Mouse (Mus musculus): ENCODE results near the gene Ssbp1.

The Ssbp1 gene

DNA sequence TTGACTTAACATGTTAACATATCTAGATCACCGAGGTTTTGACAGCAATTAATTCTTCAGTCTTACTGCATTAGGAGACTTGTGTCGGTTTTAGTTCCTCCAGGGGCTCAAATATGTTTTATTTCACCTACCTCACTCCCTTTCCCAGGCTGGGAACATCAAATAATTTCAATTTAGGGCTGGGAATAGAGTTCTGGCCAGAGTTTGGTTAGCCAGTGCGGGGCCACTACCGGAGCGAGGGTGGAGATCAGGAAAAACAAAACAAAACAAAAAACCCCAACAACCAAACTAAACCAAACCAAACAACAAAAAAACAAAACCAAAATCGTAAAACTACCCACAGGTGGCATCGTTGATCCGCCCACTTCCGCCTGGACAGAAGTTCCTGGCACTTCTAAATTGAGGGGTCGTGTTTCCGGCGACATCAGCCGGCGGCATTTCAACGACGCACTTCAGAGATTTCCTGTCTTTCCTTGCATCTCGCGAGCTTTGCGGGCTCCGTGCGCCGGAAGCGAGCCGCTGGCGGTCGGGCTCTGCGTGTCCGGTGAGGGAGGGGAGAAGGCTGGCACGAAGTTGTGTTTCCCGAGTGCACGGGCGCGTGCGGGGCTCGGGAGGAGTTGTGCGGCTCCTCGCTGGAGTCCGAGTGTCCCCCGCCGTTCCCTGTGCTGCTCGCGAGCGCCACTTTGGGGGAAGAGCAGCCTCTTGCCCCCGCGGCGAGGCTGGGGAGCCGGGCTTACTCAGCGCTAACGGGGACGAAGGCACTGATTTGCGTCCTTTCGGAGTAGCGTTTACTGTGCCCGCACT is at the start of gene Ssbp1:
Ssbp1 (plus strand) TSS at position 437 of the 804 bp plus-strand sequence.
- in situ Hi-C loops (cut with MboI; ENCODE audit: low pct_unique_long_range_greater_than_20kb in 1 of 2, low sequenced_read_pairs in 2 of 2, unreplicated experiment in 1 of 2), result no loop called here

GRCm38 (mm10) chr6:40423013-40423412 is 48.1 kb upstream of the Ssbp1 start:
- in situ Hi-C loops (cut with MboI; ENCODE audit: low pct_unique_long_range_greater_than_20kb in 1 of 2, low sequenced_read_pairs in 2 of 2, unreplicated experiment in 1 of 2), result loop anchor here in 1 of 2 experiments (25.0 kb wide), 1 partner anchor 561 kb away; the partner anchor contains the start of gene Tmem178b

DNA sequence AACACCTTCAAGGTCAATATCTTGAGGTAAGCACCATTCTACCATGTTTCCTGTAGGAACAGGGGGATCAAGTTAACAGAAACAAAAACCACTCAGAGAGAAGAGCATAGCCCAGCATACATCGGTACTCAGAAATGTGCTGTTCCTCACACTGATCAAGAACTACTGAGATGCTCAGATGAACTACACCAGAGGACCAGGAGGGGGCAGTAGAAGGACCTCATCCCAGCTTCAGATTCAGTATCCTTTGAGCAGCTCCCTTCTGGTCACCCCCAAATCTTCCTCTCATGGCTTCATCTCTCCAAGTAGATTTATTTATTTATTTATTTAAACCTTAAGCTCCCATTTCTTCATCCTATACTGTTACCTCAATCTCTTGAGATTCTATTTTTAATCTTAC is 47.4 kb upstream of the Ssbp1 start:
- in situ Hi-C loops (cut with MboI; ENCODE audit: low pct_unique_long_range_greater_than_20kb in 1 of 2, low sequenced_read_pairs in 2 of 2, unreplicated experiment in 1 of 2), result loop anchor here in 1 of 2 experiments (25.0 kb wide), 1 partner anchor 561 kb away; the partner anchor contains the start of gene Tmem178b

- in situ Hi-C loops (cut with MboI; ENCODE audit: low pct_unique_long_range_greater_than_20kb in 1 of 2, low sequenced_read_pairs in 2 of 2, unreplicated experiment in 1 of 2), result no loop called here
These were observed 43.7 kb upstream of the Ssbp1 start for GRCm38 (mm10) chr6:40427441-40427840.

DNA sequence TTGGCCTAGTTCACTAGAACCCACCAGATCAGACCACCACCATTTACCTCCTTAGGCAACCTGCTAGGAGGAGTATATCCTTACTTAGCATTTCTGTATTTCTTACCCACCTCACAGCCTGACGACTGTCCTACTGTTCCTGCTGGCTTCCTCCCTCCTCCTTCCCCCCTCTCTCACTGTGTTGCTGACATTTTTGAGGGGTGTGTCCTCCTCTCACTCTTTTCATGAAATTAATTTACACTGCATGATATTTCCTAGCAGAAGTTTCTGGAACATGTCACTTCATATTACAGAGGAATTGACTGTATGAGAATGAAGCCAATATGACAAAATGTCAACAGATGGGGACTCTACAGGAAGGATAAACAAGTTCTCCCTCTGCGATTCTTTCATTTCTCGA is 42.5 kb upstream of the Ssbp1 start:
- in situ Hi-C loops (cut with MboI; ENCODE audit: low pct_unique_long_range_greater_than_20kb in 1 of 2, low sequenced_read_pairs in 2 of 2, unreplicated experiment in 1 of 2), result no loop called here

DNA sequence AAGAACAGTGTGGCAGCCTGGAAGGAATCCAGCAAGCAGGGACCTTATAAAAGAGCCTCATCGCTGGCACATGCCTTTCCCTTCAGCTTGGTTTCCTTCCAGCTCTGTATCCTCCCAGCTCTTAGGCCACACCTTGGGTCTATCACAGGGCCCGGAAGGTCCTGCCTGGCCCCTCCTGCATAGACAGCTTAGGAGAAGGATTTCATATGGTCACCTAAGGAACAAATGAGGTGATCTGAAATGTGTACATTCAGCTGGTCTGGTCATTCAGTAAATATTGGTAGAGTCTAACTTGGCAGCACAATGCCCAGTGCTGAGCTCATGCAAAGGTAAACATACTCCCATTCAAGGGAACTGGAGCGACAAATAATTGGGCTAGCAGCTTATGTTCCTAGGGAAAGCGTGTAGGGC is 41.6 kb upstream of the Ssbp1 start:
- in situ Hi-C loops (cut with MboI; ENCODE audit: low pct_unique_long_range_greater_than_20kb in 1 of 2, low sequenced_read_pairs in 2 of 2, unreplicated experiment in 1 of 2), result no loop called here

- in situ Hi-C loops (cut with MboI; ENCODE audit: low pct_unique_long_range_greater_than_20kb in 1 of 2, low sequenced_read_pairs in 2 of 2, unreplicated experiment in 1 of 2), result no loop called here
These were observed 40.9 kb upstream of the Ssbp1 start for GRCm38 (mm10) chr6:40430251-40430650.

DNA sequence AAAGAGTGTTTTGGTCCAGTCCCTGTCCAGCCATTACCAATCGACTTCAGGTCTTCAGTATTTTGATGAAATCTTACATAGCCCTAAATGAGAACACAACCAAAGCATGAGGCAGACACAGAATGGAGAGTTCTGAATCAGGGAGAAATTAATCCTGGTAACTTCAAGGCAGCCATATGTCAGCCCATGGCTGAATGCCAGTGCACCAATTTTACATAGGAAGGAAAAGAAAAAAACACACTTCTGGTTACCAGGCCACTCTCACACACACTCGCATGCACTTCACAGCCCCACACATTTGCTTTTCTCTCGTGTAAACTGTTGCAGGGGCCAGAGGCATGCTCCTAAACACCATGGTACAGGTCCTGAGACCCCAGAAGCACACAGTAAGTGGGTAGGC is 40.3 kb upstream of the Ssbp1 start:
- in situ Hi-C loops (cut with MboI; ENCODE audit: low pct_unique_long_range_greater_than_20kb in 1 of 2, low sequenced_read_pairs in 2 of 2, unreplicated experiment in 1 of 2), result no loop called here

DNA sequence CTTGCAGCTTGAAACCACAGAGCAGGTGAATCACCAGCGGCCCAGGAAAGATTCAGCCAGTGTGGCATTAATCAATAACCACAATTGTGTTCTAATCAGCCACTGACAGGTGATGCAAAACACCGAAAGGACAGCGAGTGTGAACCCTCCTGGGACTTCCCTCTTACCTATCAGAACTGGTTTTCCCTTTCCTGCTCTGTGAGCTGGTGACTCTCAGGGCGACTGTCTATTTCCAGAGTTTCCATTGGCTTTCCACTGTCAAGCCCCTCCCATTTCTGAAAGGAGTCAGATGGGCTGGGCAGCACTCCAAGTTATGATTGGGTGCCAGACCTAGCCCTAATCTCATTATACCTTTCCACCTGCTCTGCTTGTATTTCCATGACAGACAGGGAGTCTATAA is 39.8 kb upstream of the Ssbp1 start:
- in situ Hi-C loops (cut with MboI; ENCODE audit: low pct_unique_long_range_greater_than_20kb in 1 of 2, low sequenced_read_pairs in 2 of 2, unreplicated experiment in 1 of 2), result no loop called here

GRCm38 (mm10) chr6:40431812-40432211 is 39.3 kb upstream of the Ssbp1 start:
- in situ Hi-C loops (cut with MboI; ENCODE audit: low pct_unique_long_range_greater_than_20kb in 1 of 2, low sequenced_read_pairs in 2 of 2, unreplicated experiment in 1 of 2), result no loop called here

DNA sequence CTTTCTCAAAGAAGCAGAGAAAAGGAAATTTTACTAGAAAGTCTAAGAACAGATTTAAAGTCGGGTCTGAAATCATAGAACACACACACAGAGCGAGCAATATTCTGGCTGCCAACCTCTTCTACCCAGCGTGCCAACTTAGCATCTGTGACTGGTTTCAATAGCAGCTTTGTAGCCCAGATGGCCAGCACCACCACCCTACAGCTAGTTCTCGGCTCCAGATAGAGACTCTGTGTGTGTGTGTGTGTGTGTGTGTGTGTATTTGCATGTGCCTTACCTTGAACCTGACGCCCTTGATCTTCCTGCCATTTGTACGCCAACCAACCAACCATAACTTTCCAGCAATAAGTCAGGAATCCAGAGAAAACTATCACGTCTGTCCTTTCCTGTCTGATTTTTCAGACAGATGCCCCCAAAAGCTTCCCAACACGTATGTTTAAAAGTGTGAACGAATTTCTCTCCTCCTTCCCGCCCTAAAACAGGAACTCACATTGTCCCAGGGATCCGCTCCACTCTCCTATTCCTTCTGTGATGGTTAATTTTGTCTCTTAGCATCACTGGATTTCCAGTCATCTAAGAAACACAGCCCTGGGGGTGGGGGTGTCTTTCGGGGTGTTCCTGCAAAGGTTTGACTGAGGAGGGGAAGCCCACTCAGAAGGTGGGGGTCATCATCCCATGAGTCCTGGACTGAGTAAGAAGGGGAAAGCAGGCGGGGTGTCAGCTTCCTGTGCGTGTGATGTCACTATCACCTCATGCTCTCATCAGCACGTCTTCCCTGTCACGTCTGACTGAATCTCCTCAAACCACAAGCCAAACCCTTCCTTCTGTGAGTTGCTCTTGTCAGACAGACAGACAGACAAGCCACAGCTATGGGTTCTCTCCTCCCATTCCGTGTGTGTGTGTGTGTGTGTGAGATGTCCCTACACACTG is 38.5 kb upstream of the Ssbp1 start:
- in situ Hi-C loops (cut with MboI; ENCODE audit: low pct_unique_long_range_greater_than_20kb in 1 of 2, low sequenced_read_pairs in 2 of 2, unreplicated experiment in 1 of 2), result no loop called here

DNA sequence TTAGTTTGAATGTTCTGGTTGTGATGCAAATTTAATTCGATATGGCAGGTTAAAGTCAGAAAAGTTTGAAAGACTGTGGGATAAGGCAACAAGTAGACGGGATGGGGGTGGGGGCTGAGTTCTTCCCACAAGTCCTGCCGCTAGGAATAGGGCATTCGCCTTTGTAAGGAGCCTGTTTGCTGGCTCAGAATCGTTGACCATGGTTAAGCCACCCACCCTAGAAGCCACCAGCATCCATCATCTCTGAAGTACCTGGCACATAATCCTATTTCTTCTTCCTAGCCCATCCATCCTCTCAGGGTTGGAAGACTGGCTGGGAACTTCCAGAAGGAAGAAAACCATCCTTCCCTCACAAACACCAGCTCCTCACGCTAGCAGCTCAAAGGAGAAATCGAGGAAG is 36.5 kb upstream of the Ssbp1 start:
- in situ Hi-C loops (cut with MboI; ENCODE audit: low pct_unique_long_range_greater_than_20kb in 1 of 2, low sequenced_read_pairs in 2 of 2, unreplicated experiment in 1 of 2), result no loop called here

- in situ Hi-C loops (cut with MboI; ENCODE audit: low pct_unique_long_range_greater_than_20kb in 1 of 2, low sequenced_read_pairs in 2 of 2, unreplicated experiment in 1 of 2), result no loop called here
These were observed 35.8 kb upstream of the Ssbp1 start for GRCm38 (mm10) chr6:40435151-40436046.

- in situ Hi-C loops (cut with MboI; ENCODE audit: low pct_unique_long_range_greater_than_20kb in 1 of 2, low sequenced_read_pairs in 2 of 2, unreplicated experiment in 1 of 2), result no loop called here
These were observed 35.1 kb upstream of the Ssbp1 start, which contains the start of gene E330009J07Rik for GRCm38 (mm10) chr6:40436047-40436483. E330009J07Rik (minus strand) TSS chr6:40436135.

DNA sequence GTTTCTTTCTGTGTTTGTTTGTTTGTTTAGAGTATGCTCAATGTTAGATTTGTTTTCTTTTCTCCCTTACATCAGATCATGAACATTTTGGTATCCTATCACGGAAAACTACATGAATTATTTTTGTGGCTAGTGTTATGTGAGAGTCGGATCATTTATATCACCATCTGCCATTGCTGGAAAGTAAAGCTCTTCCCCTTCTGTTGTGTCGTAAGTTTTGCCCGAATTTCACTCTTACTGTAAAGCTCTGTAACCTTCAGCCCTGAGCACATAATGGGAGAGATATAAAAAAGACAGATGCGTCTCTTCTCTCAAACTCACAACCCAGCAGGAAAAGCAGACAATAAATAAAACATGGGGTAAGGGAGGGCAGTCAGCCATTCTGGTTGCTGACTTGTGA is 32.2 kb upstream of the Ssbp1 start, which contains the start of gene Wee2:
Wee2 (plus strand) TSS at position 153 of the 400 bp plus-strand sequence.
- in situ Hi-C loops (cut with MboI; ENCODE audit: low pct_unique_long_range_greater_than_20kb in 1 of 2, low sequenced_read_pairs in 2 of 2, unreplicated experiment in 1 of 2), result no loop called here

GRCm38 (mm10) chr6:40439731-40440130 is 31.4 kb upstream of the Ssbp1 start:
- in situ Hi-C loops (cut with MboI; ENCODE audit: low pct_unique_long_range_greater_than_20kb in 1 of 2, low sequenced_read_pairs in 2 of 2, unreplicated experiment in 1 of 2), result no loop called here

DNA sequence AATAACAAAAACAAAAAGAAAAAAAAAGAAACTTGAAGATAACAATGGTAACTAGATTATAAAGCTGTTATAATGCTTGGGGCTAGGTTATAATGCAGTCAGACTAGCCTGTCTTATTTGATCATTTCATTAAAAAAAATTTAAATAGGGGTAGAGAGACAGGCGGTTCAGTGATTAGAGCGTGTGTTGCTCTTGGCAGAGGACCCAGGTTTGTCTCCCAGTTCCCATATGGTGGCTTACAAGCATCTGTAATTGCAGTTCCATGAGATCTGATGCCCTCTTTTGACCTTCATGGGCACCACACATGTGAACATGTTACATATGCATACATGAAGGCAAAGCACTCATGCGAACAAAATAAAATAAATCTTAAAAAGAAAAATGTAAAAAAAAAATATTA is 29.9 kb upstream of the Ssbp1 start:
- in situ Hi-C loops (cut with MboI; ENCODE audit: low pct_unique_long_range_greater_than_20kb in 1 of 2, low sequenced_read_pairs in 2 of 2, unreplicated experiment in 1 of 2), result no loop called here

DNA sequence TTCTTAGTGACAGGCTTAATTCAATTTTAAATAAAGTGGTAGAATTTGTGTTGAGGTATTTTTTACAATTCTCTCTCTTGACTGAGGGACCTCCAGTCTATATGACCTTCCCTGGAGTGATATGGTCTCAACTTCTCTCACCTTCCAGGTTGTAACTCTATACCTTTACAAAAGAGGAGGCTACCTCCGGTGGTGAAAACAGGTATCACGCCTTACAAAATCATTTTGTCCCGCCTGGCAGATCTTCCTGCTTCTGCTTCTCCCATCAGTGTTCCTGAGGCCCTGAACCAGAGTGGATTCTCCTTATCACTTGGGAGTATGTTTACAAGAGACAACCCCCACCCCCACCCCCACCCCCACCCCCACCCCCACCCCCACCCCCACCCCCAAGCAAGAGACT is 29.4 kb upstream of the Ssbp1 start:
- in situ Hi-C loops (cut with MboI; ENCODE audit: low pct_unique_long_range_greater_than_20kb in 1 of 2, low sequenced_read_pairs in 2 of 2, unreplicated experiment in 1 of 2), result no loop called here
